Mouse (Mus musculus): Measurements from ENCODE around the gene Fam102a. TPM values are rescaled to one million over a fixed set of nuclear protein-coding genes. Genes with fewer than 3 reads are reported as not detected.

Gene Fam102a
- polyA plus RNA-seq, 1 experiment = 2.4 TPM

DNA sequence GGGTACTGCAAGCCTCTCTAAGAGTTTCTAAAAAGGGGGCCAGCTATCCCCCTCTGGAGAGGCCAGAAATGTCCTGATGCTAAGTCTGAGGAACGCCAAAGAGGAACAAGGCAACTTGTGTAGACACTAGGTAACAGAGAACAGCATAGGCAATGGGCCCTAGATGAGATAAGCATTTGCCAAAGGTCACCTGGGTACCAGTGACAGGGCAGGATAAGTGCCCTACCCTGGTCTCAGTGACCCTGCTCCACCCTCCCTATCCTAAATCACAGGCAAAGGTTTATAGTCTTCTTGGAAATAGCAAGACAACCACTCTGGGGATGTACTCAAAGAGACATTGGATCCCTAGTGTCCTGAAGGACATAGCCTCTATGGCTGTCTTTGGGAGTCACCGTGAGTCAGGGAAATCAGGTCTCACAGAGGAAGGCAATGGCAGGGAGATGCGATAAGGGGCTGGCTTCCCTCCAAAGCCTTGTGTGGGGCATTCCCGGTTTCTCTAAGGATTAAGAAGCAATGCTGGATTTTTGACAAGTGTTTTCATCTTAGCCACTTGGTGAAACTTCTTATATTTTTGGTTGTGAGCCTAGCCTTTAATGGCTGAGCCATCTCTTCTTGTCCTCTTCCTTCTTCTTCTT lies 17.8 kb upstream of the Fam102a start:
- no peak overlapping the region for H3ac ChIP-seq (ENCODE audit: control insufficient read depth, insufficient read length, low read depth)
- no peaks in the 10 kb centered on the region for H3K79me2 ChIP-seq (ENCODE audit: control insufficient read depth, insufficient read depth)
- TF ChIP-seq MYOD1 (IDR thresholded peaks at IDR 0.05; ENCODE audit: control insufficient read depth, insufficient read length, low read depth) = no peak
- TF ChIP-seq FOSL1 (IDR thresholded peaks at IDR 0.05; ENCODE audit: insufficient read depth, low read length, poor library complexity, severe bottlenecking) = no peak
- no peak for TF ChIP-seq USF1 (IDR thresholded peaks at IDR 0.05; ENCODE audit: low read depth)
- no peak for TF ChIP-seq MAX (IDR thresholded peaks at IDR 0.05)
- no peak for TF ChIP-seq CEBPB (IDR thresholded peaks at IDR 0.05; ENCODE audit: low read depth)
- TF ChIP-seq MYOG (IDR thresholded peaks at IDR 0.05; ENCODE audit: control insufficient read depth, extremely low read depth, insufficient read length) = no peak
- TF ChIP-seq CTCF (IDR thresholded peaks at IDR 0.05; ENCODE audit: control insufficient read depth, insufficient read depth, insufficient read length) = no peak
- H3K36me3 ChIP-seq (ENCODE audit: control insufficient read depth, insufficient read depth) = no peaks in the 10 kb centered on the region
- H3K4me3 ChIP-seq (ENCODE audit: insufficient read depth, poor library complexity, severe bottlenecking) = no peak overlapping the region
- no peaks in the 10 kb centered on the region for H3K79me3 ChIP-seq (ENCODE audit: low read depth)
- no peaks in the 10 kb centered on the region for H3K27me3 ChIP-seq (ENCODE audit: control insufficient read depth, insufficient read depth, insufficient read length)

DNA sequence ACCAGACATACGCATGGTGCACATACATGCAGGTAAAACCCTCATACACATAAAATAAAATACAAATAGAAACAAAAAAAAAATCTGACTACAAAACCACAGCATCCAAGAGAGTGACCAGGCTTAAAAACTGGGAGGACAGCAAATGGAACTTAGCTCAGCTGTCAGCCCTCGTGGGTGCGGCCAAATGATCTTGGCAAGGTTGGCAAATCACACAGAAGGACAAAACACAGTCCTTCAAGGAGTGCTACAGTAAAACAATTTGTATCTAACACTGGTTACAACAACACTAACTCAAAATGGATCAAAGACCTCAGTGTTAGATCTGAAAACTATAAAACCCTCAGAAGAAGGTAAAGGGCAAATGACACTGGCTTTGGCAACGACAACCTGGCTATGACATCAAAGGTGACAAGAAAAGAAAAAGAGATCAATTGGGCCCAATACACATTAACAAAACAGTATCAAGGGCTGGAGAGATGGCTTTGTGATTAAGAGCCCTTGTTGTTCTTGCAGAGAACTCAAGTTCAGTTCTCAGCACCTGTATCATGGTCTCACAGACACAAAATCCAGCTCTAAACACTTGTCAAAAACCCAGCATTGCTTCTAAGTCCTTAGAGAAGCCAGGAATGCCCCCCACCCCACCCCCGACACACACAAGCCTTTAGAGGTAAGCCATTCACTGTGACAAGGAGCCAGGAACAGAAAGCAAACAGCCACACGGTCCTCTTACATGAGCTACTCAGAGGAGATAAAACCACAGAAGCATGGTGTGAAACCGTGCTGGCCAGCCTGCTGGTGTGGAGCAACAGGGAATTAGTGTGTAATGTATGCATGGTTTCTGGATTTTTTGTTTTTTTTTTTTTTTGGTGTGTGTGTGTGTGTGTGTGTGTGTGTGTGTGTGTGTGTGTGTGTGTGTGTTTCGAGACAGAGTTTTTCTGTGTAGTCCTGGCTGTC lies 14.8 kb upstream of the Fam102a start:
- no peaks in the 10 kb centered on the region for H3K79me2 ChIP-seq (ENCODE audit: control insufficient read depth, insufficient read depth)
- no peaks in the 10 kb centered on the region for H3K79me3 ChIP-seq (ENCODE audit: low read depth)
- H3K27me3 ChIP-seq (ENCODE audit: control insufficient read depth, insufficient read depth, insufficient read length) = no peaks in the 10 kb centered on the region
- H3ac ChIP-seq (ENCODE audit: control insufficient read depth, insufficient read length, low read depth) = no peak overlapping the region
- no peak overlapping the region for H3K4me3 ChIP-seq (ENCODE audit: insufficient read depth, poor library complexity, severe bottlenecking)
- no peaks in the 10 kb centered on the region for H3K36me3 ChIP-seq (ENCODE audit: control insufficient read depth, insufficient read depth)
- no peak for TF ChIP-seq MAX (IDR thresholded peaks at IDR 0.05)
- no peak for TF ChIP-seq CTCF (IDR thresholded peaks at IDR 0.05; ENCODE audit: control insufficient read depth, insufficient read depth, insufficient read length)
- TF ChIP-seq CEBPB (IDR thresholded peaks at IDR 0.05; ENCODE audit: low read depth) = no peak
- TF ChIP-seq FOSL1 (IDR thresholded peaks at IDR 0.05; ENCODE audit: insufficient read depth, low read length, poor library complexity, severe bottlenecking) = no peak
- no peak for TF ChIP-seq MYOD1 (IDR thresholded peaks at IDR 0.05; ENCODE audit: control insufficient read depth, insufficient read length, low read depth)
- TF ChIP-seq MYOG (IDR thresholded peaks at IDR 0.05; ENCODE audit: control insufficient read depth, extremely low read depth, insufficient read length) = no peak
- TF ChIP-seq USF1 (IDR thresholded peaks at IDR 0.05; ENCODE audit: low read depth) = no peak

DNA sequence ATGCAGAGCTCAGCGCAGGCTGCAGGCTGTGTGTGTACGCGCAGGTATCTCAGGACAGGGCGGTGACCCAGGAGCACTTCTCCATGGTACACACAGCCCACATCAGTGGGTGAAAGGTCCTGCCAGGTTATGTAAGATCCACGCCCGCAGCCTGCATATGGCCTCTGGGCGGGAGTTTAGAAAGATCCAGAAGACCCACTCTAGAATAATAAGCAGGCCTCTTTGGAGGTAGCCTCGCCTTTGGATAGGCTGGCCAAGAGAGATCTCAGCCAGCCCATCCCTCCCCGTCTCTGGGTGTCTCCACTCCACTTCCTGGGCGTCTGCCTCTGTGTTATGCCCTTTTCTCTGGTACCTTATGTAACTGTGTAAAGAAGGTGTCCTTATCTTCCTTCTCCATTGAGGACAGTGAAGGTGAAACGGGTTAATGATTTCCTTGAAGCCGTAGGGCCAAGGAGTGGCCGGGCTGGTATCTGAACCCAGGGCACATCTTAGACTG lies 10.5 kb upstream of the Fam102a start:
- TF ChIP-seq MYOG (IDR thresholded peaks at IDR 0.05; ENCODE audit: control insufficient read depth, extremely low read depth, insufficient read length) = no peak
- no peak for TF ChIP-seq FOSL1 (IDR thresholded peaks at IDR 0.05; ENCODE audit: insufficient read depth, low read length, poor library complexity, severe bottlenecking)
- TF ChIP-seq MAX (IDR thresholded peaks at IDR 0.05) = no peak
- no peak for TF ChIP-seq CEBPB (IDR thresholded peaks at IDR 0.05; ENCODE audit: low read depth)
- no peak for TF ChIP-seq CTCF (IDR thresholded peaks at IDR 0.05; ENCODE audit: control insufficient read depth, insufficient read depth, insufficient read length)
- no peak for TF ChIP-seq MYOD1 (IDR thresholded peaks at IDR 0.05; ENCODE audit: control insufficient read depth, insufficient read length, low read depth)
- TF ChIP-seq USF1 (IDR thresholded peaks at IDR 0.05; ENCODE audit: low read depth) = no peak
- Histone ChIP-seq H3K4me3 (ENCODE audit: insufficient read depth, poor library complexity, severe bottlenecking) (no peak overlapping the region), H3K27me3 (ENCODE audit: control insufficient read depth, insufficient read depth, insufficient read length) (no peaks in the 10 kb centered on the region), H3ac (ENCODE audit: control insufficient read depth, insufficient read length, low read depth) (no peak overlapping the region), H3K79me3 (ENCODE audit: low read depth) (no peaks in the 10 kb centered on the region), H3K79me2 (ENCODE audit: control insufficient read depth, insufficient read depth) (no peaks in the 10 kb centered on the region), H3K36me3 (ENCODE audit: control insufficient read depth, insufficient read depth) (no peaks in the 10 kb centered on the region)

DNA sequence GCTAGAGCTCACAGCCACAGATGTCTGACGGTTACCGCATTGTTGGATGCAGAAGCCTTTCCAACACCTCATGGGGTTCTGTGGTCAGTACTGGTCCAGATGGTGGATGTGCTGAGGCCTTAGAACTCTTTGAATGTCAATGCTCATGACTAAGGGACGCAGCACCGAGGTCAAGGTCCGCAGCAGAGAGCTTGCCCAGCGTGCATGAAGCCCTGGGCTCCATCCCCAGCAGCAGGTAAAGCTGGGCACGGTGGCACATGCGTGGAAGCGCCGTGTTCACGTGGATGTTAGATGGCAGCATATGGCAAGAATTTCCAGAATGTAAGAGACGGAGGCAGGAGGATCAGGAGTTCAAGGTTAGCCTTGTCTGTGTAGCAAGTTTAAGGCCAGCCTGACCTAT lies 9.3 kb upstream of the Fam102a start:
- no peak for TF ChIP-seq CTCF (IDR thresholded peaks at IDR 0.05; ENCODE audit: control insufficient read depth, insufficient read depth, insufficient read length)
- no peak for TF ChIP-seq MAX (IDR thresholded peaks at IDR 0.05)
- no peak for TF ChIP-seq USF1 (IDR thresholded peaks at IDR 0.05; ENCODE audit: low read depth)
- TF ChIP-seq CEBPB (IDR thresholded peaks at IDR 0.05; ENCODE audit: low read depth) = no peak
- TF ChIP-seq FOSL1 (IDR thresholded peaks at IDR 0.05; ENCODE audit: insufficient read depth, low read length, poor library complexity, severe bottlenecking) = no peak
- no peak for TF ChIP-seq MYOG (IDR thresholded peaks at IDR 0.05; ENCODE audit: control insufficient read depth, extremely low read depth, insufficient read length)
- TF ChIP-seq MYOD1 (IDR thresholded peaks at IDR 0.05; ENCODE audit: control insufficient read depth, insufficient read length, low read depth) = no peak
- Histone ChIP-seq H3K27me3 (ENCODE audit: control insufficient read depth, insufficient read depth, insufficient read length) (no peaks in the 10 kb centered on the region), H3K36me3 (ENCODE audit: control insufficient read depth, insufficient read depth) (no peaks in the 10 kb centered on the region), H3ac (ENCODE audit: control insufficient read depth, insufficient read length, low read depth) (no peak overlapping the region), H3K79me2 (ENCODE audit: control insufficient read depth, insufficient read depth) (no peaks in the 10 kb centered on the region), H3K79me3 (ENCODE audit: low read depth) (no peaks in the 10 kb centered on the region), H3K4me3 (ENCODE audit: insufficient read depth, poor library complexity, severe bottlenecking) (no peak overlapping the region)

DNA sequence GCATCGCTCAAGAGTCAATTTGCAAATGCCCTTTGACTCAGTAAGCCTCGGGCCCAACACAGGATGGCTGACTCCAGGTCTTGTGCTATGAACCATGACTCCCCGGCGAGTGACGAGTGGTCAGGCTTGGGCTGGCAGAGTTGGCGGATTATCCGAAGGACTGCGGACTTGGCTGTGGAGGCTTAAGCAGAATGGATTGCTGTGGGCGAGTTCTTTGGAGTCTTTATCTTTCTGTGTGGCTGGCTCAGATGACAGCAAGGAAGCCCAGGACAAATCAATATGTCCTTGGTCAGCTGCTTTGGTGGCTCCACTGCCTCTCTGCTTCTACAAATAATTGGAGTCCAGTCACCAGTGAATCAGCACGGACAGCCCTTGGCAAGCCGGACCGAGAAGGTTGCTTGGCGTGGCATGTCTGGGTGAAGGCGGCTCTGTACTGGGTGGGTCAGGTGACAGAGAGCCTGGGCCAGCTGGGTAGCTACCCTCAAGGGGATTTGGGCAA lies 7.6 kb upstream of the Fam102a start:
- no peaks in the 10 kb centered on the region for H3K27me3 ChIP-seq (ENCODE audit: control insufficient read depth, insufficient read depth, insufficient read length)
- no peak for TF ChIP-seq CTCF (IDR thresholded peaks at IDR 0.05; ENCODE audit: control insufficient read depth, insufficient read depth, insufficient read length)
- TF ChIP-seq MYOG (IDR thresholded peaks at IDR 0.05; ENCODE audit: control insufficient read depth, extremely low read depth, insufficient read length) = no peak
- peak; percentile 4 for TF ChIP-seq MYOD1 (IDR thresholded peaks at IDR 0.05; ENCODE audit: control insufficient read depth, insufficient read length, low read depth)
- no peak for TF ChIP-seq MAX (IDR thresholded peaks at IDR 0.05)
- no peak for TF ChIP-seq FOSL1 (IDR thresholded peaks at IDR 0.05; ENCODE audit: insufficient read depth, low read length, poor library complexity, severe bottlenecking)
- peak; percentile 50 for TF ChIP-seq USF1 (IDR thresholded peaks at IDR 0.05; ENCODE audit: low read depth)
- no peak for TF ChIP-seq CEBPB (IDR thresholded peaks at IDR 0.05; ENCODE audit: low read depth)
- no peaks in the 10 kb centered on the region for H3K79me3 ChIP-seq (ENCODE audit: low read depth)
- H3K36me3 ChIP-seq (ENCODE audit: control insufficient read depth, insufficient read depth) = no peaks in the 10 kb centered on the region
- H3K79me2 ChIP-seq (ENCODE audit: control insufficient read depth, insufficient read depth) = no peaks in the 10 kb centered on the region
- H3K4me3 ChIP-seq (ENCODE audit: insufficient read depth, poor library complexity, severe bottlenecking) = no peak overlapping the region
- H3ac ChIP-seq (ENCODE audit: control insufficient read depth, insufficient read length, low read depth) = peak overlapping the region; percentile 25
